Mouse (Mus musculus): ENCODE results near the gene Hsd17b14. TPM values are rescaled to one million over a fixed set of nuclear protein-coding genes. Genes with fewer than 3 reads are reported as not detected.
"Not testable (repeated sequence)": the region's sequence is repeated elsewhere in the genome, so short reads cannot be mapped to it uniquely, and the experiment has no call there.

Hsd17b14 gene
- 0.40 and 0.60 TPM in 2 replicates for polyA plus RNA-seq (2014; fragmentation: Nextera tagmentation; extraction: Ambion mirVana)

DNA sequence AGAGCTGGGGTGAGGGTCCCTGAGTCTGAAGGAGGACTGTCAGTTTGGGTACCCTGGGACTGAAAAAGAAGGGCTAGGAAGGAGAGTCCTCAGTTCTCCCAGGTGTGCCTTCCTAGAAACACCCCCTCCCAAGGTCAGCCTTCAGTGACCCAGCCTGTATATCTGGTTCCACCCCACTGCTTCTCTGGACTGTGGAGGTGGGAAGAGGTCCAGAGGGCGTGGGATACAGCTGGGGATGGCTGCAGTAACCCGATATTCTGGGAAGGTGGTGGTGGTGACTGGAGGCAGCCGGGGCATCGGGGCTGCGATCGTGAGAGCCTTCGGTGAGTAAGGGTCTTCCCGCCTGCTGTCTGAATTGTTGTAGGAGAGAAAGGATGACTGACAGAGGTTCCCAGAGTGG, at the start of gene Hsd17b14:
Gene Hsd17b14, plus strand, starts transcription at position 150 of the 400 bp plus-strand sequence.
- Histone ChIP-seq H3K9ac (replicated peaks; ENCODE audit: low read depth, low read length) (no peak within 1 kb of the TSS), H3K27me3 (ENCODE audit: control insufficient read depth, insufficient read depth, low read length) (no peaks in the 10 kb centered on the region), H3K36me3 (ENCODE audit: control insufficient read depth, insufficient read depth, low read length) (no peaks in the 10 kb centered on the region), H3K4me3 (ENCODE audit: low read depth, low read length) (no peak within 1 kb of the TSS), H3K4me1 (ENCODE audit: control insufficient read depth, insufficient read depth, low read length) (no peaks in the 10 kb centered on the region), H3K9me3 (ENCODE audit: control insufficient read depth, low read length) (no peaks in the 10 kb centered on the region), H3K27ac (ENCODE audit: low read depth, low read length) (no peak within 1 kb of the TSS), H3K4me2 (ENCODE audit: low read depth, low read length) (no peak within 1 kb of the TSS)
- no peak for ATAC-seq (ENCODE audit: low read depth)
- WGBS, result 51% methylated on average over 8 of the region's 8 CpGs

DNA sequence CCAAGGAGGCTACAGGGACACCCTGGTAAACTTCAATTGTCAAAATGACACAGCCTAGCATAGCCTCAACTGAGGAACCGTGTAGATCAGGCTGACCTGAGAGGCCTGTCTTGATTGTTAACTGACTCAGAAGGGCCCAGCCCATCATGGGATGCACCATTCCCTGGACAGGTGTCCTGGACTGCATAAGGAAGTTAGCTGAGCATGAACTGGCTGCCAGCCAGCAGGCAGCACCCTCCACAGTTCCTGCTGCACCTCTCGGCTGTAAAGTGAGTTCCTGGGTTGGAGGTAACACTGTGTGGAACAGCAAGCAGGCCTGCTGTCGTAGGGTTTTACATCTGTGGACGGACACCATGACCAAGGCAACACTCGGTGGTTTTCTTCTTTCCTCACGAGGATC, 47.1 kb upstream of the Hsd17b14 start:
- Histone ChIP-seq H3K36me3 (ENCODE audit: control insufficient read depth, insufficient read depth, low read length) (0 out of 2 replicates have a peak, but pooled peaks cover 2% of the 10 kb centered on the region), H3K27me3 (ENCODE audit: control insufficient read depth, insufficient read depth, low read length) (no peaks in the 10 kb centered on the region), H3K9ac (replicated peaks; ENCODE audit: low read depth, low read length) (no peak overlapping the region), H3K4me2 (ENCODE audit: low read depth, low read length) (no peak overlapping the region), H3K27ac (ENCODE audit: low read depth, low read length) (no peak overlapping the region), H3K4me1 (ENCODE audit: control insufficient read depth, insufficient read depth, low read length) (peaks cover 10% of the 10 kb centered on the region), H3K4me3 (ENCODE audit: low read depth, low read length) (no peak overlapping the region), H3K9me3 (ENCODE audit: control insufficient read depth, low read length) (no peaks in the 10 kb centered on the region)
- 91% methylated on average over 6 of the region's 6 CpGs for WGBS
- no peak for ATAC-seq (ENCODE audit: low read depth)

DNA sequence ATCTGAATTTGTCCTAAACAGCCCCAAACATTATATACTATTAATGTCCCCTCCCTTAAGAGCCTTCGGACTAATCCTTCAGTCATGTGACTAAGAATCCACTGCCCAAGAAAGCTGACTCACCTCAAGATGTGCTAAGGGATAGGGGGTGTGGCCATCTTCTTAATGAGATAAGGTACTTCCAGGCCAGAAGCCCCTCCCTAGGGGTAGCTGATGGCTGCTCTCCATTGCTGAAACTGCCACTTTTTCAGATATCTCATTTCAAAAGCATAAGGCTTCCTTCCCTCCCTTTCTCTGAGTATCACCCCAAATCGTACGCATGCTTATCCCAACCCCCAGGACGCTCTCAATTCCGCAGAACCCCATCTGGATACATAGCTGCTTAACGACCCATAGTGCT, 46.1 kb upstream of the Hsd17b14 start:
- H3K27ac ChIP-seq (ENCODE audit: low read depth, low read length), result no peak overlapping the region
- H3K27me3 ChIP-seq (ENCODE audit: control insufficient read depth, insufficient read depth, low read length), result no peaks in the 10 kb centered on the region
- H3K4me1 ChIP-seq (ENCODE audit: control insufficient read depth, insufficient read depth, low read length), result peaks cover 10% of the 10 kb centered on the region
- no peak for ATAC-seq (ENCODE audit: low read depth)
- H3K36me3 ChIP-seq (ENCODE audit: control insufficient read depth, insufficient read depth, low read length), result no peaks in the 10 kb centered on the region
- H3K9me3 ChIP-seq (ENCODE audit: control insufficient read depth, low read length), result no peaks in the 10 kb centered on the region
- 82% methylated on average over 6 of the region's 6 CpGs for WGBS
- H3K9ac ChIP-seq (replicated peaks; ENCODE audit: low read depth, low read length), result no peak overlapping the region
- no peak overlapping the region for H3K4me3 ChIP-seq (ENCODE audit: low read depth, low read length)
- H3K4me2 ChIP-seq (ENCODE audit: low read depth, low read length), result no peak overlapping the region; the same call in 1 of the 2 replicates

GRCm38 (mm10) chr7:45509181-45509882, 45.4 kb upstream of the Hsd17b14 start:
- Histone ChIP-seq H3K27me3 (ENCODE audit: control insufficient read depth, insufficient read depth, low read length) (no peaks in the 10 kb centered on the region), H3K4me3 (ENCODE audit: low read depth, low read length) (peak overlapping the region; percentile 68), H3K9me3 (ENCODE audit: control insufficient read depth, low read length) (no peaks in the 10 kb centered on the region), H3K9ac (replicated peaks; ENCODE audit: low read depth, low read length) (peak overlapping the region; percentile 76), H3K4me1 (ENCODE audit: control insufficient read depth, insufficient read depth, low read length) (peaks cover 10% of the 10 kb centered on the region), H3K4me2 (ENCODE audit: low read depth, low read length) (peak overlapping the region; percentile 97), H3K27ac (ENCODE audit: low read depth, low read length) (peak overlapping the region; percentile 8; the same call in 1 of the 2 replicates), H3K36me3 (ENCODE audit: control insufficient read depth, insufficient read depth, low read length) (no peaks in the 10 kb centered on the region)
- 37% methylated on average over 19 of the region's 19 CpGs for WGBS
- no peak; the same call in none of the 2 replicates for ATAC-seq (ENCODE audit: low read depth)

DNA sequence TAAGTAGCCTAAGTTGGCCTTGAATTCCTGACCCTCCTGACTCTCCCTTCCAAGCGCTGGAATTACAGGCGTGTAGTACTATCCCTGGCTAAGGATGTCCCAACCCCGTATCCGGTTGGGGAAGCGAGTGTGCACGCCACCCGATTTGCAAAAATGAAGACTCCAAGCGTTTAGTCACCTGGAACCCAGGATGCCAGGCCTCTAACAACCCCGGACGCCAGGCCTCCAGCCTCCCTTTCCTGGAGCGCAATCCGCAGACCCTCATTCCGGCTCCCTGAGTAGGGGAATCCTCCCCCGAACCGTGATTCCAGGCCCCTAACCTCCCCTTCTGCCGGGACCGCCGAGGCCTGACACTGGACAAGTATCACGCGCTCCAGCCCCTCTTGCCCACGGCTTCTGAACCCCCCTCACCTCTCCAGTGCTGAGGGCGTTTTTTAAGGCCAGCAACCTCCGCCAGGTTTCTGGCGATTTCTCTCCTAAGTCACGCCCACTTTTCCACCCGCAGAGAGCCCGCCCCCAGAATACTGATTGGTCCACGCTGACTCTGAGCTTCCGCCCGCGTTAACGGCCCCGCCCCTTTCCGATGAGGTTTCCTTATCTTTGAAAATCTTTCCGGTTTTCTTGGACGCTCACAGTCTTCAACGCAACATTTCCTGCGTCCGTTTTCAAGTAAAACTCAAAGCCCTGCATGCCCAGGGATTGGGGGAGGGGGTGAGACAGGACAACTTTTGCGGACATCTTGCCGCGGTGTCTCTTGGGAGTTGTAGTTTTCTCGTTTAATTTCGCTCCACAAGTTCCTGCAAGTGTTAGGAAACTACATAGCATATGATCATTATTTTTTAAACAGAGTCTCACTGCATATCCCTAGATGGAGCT, 44.5 kb upstream of the Hsd17b14 start, which contains the start of gene Nucb1:
Gene Nucb1, minus strand, starts transcription at position 495 of the 876 bp plus-strand sequence.
- Histone ChIP-seq H3K27ac (ENCODE audit: low read depth, low read length) (peak within 1 kb of the TSS; percentile 8), H3K4me1 (ENCODE audit: control insufficient read depth, insufficient read depth, low read length) (peaks cover 10% of the 10 kb centered on the region), H3K4me2 (ENCODE audit: low read depth, low read length) (peak within 1 kb of the TSS; percentile 97), H3K9me3 (ENCODE audit: control insufficient read depth, low read length) (no peaks in the 10 kb centered on the region), H3K27me3 (ENCODE audit: control insufficient read depth, insufficient read depth, low read length) (no peaks in the 10 kb centered on the region), H3K4me3 (ENCODE audit: low read depth, low read length) (peak within 1 kb of the TSS; percentile 68), H3K9ac (replicated peaks; ENCODE audit: low read depth, low read length) (peak within 1 kb of the TSS; percentile 76), H3K36me3 (ENCODE audit: control insufficient read depth, insufficient read depth, low read length) (no peaks in the 10 kb centered on the region)
- ATAC-seq (ENCODE audit: low read depth), result peak; percentile 92
- WGBS, result under 1% methylated on average over 44 of the region's 44 CpGs

GRCm38 (mm10) chr7:45514411-45514810, 40.3 kb upstream of the Hsd17b14 start:
- Histone ChIP-seq H3K4me1 (ENCODE audit: control insufficient read depth, insufficient read depth, low read length) (peaks cover 3% of the 10 kb centered on the region), H3K4me3 (ENCODE audit: low read depth, low read length) (no peak overlapping the region), H3K27me3 (ENCODE audit: control insufficient read depth, insufficient read depth, low read length) (no peaks in the 10 kb centered on the region), H3K27ac (ENCODE audit: low read depth, low read length) (no peak overlapping the region), H3K36me3 (ENCODE audit: control insufficient read depth, insufficient read depth, low read length) (no peaks in the 10 kb centered on the region), H3K4me2 (ENCODE audit: low read depth, low read length) (no peak overlapping the region), H3K9ac (replicated peaks; ENCODE audit: low read depth, low read length) (no peak overlapping the region), H3K9me3 (ENCODE audit: control insufficient read depth, low read length) (no peaks in the 10 kb centered on the region)
- WGBS, result 89% methylated on average over 7 of the region's 7 CpGs
- no peak for ATAC-seq (ENCODE audit: low read depth)

DNA sequence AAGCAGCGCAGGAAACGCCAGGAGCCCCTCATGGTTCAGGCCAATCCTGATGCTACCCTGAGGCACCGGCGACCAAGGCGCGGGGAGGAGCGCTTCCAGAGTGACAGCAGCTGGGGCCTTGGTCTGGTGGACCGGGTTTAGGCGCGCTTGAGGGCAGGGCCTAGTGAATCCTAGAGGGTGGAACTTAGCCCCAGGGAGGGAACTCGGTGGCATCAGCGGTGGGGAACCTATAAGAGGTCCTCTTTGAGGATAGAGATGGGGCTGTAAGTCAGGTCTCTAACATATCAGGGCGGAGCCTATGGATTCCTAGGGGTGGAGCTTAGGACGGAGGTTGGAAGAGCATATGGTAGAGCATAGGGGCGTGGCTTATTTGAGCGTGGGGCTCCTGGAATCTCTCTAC, 39.3 kb upstream of the Hsd17b14 start:
- no peaks in the 10 kb centered on the region for H3K9me3 ChIP-seq (ENCODE audit: control insufficient read depth, low read length)
- no peak for ATAC-seq (ENCODE audit: low read depth)
- H3K27ac ChIP-seq (ENCODE audit: low read depth, low read length), result no peak overlapping the region
- H3K4me1 ChIP-seq (ENCODE audit: control insufficient read depth, insufficient read depth, low read length), result no peaks in the 10 kb centered on the region
- H3K9ac ChIP-seq (replicated peaks; ENCODE audit: low read depth, low read length), result no peak overlapping the region
- no peak overlapping the region for H3K4me3 ChIP-seq (ENCODE audit: low read depth, low read length)
- H3K27me3 ChIP-seq (ENCODE audit: control insufficient read depth, insufficient read depth, low read length), result no peaks in the 10 kb centered on the region
- WGBS, result 35% methylated on average over 16 of the region's 16 CpGs
- H3K4me2 ChIP-seq (ENCODE audit: low read depth, low read length), result no peak overlapping the region
- H3K36me3 ChIP-seq (ENCODE audit: control insufficient read depth, insufficient read depth, low read length), result no peaks in the 10 kb centered on the region

DNA sequence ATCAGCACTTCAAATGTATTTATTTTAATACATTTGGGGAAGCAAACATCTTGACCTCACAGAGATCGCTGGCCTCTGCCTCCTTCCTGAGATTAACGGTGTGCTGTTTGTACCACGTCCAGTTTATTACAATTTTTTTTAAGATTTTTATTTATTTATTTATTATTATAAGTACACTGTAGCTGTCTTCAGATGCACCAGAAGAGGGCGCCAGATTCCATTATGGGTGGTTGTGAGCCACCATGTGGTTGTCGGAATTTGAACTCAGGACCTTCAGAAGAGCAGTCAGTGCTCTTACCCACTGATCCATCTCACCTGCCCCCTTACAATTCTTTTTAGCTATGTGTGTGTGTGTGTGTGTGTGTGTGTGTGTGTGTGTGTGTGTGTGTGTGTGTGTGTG, 37.8 kb upstream of the Hsd17b14 start:
- not testable (repeated sequence) for ATAC-seq (ENCODE audit: low read depth)

DNA sequence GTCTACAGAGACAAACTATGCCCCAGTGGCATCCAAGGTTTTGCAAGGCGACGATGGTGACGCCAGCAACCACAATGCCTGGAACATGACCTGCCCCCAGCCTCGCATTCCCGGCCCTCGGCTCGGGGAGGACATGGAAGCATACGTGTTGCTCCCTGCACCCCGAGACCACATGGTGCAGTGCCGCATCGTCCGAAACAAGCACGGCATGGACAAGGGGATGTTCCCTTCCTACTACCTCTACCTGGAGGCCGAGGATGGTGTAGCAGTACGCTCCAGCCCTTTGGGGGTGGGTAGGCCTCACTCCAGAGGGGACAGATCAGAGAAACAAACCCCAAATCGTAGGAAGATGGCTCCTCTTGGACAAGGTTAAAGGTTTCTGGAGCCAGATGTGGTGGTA, 36.1 kb upstream of the Hsd17b14 start:
- no peak for ATAC-seq (ENCODE audit: low read depth)
- no peaks in the 10 kb centered on the region for H3K9me3 ChIP-seq (ENCODE audit: control insufficient read depth, low read length)
- no peak overlapping the region for H3K4me2 ChIP-seq (ENCODE audit: low read depth, low read length)
- H3K4me3 ChIP-seq (ENCODE audit: low read depth, low read length), result no peak overlapping the region
- no peak overlapping the region for H3K9ac ChIP-seq (replicated peaks; ENCODE audit: low read depth, low read length)
- H3K27me3 ChIP-seq (ENCODE audit: control insufficient read depth, insufficient read depth, low read length), result no peaks in the 10 kb centered on the region
- no peaks in the 10 kb centered on the region for H3K36me3 ChIP-seq (ENCODE audit: control insufficient read depth, insufficient read depth, low read length)
- 95% methylated on average over 16 of the region's 16 CpGs for WGBS
- no peak overlapping the region for H3K27ac ChIP-seq (ENCODE audit: low read depth, low read length)
- no peaks in the 10 kb centered on the region for H3K4me1 ChIP-seq (ENCODE audit: control insufficient read depth, insufficient read depth, low read length)

More for the DNA sequence above, 37.8 kb upstream of the Hsd17b14 start:
- not testable (repeated sequence) for H3K4me1 ChIP-seq (ENCODE audit: control insufficient read depth, insufficient read depth, low read length); H3K36me3 ChIP-seq (ENCODE audit: control insufficient read depth, insufficient read depth, low read length); H3K27me3 ChIP-seq (ENCODE audit: control insufficient read depth, insufficient read depth, low read length); H3K4me3 ChIP-seq (ENCODE audit: low read depth, low read length); H3K9ac ChIP-seq (replicated peaks; ENCODE audit: low read depth, low read length); H3K9me3 ChIP-seq (ENCODE audit: control insufficient read depth, low read length); H3K27ac ChIP-seq (ENCODE audit: low read depth, low read length); H3K4me2 ChIP-seq (ENCODE audit: low read depth, low read length)
- 72% methylated on average over 5 of the region's 5 CpGs for WGBS

Measured in neural tube, embryonic 14.5 days (tissue).